Mouse (Mus musculus) liver, postnatal 0 days (tissue): Measurements from ENCODE around the gene Camp.

Experiments used
- CTCF ChIP-seq: sonication (generic); IDR thresholded peaks from 2 replicates; pipeline ENCODE4 v1.5.1; 2016; ENCODE audit warnings: antibody characterized with exemption, low read depth
- EP300 ChIP-seq: IDR thresholded peaks from 2 replicates; pipeline ENCODE4 v1.6.1; 2016; ENCODE audit warnings: antibody characterized with exemption, low read depth, mild to moderate bottlenecking

DNA sequence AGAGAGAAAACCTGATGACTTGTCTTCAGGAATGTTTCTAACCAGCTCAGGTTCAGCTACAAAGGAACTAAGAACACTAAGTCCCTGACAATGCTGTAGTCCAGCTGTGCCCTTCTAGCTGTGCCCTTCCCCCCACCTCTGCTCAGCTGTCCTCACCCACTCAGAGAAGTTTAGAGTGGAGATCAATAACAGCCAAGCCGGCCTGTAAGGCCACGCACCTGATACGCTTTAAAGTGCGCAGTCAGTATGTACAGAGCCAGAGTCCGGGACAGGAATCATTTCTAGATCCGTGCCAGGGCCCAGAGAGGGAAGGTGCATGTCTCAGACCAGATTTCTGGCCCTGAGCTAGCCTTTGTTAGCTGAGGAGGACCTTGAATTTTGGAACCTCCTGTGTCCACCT lies 6.5 kb upstream of the Camp start:
- TF ChIP-seq CTCF: no peak
- no peak for TF ChIP-seq EP300
